In genomic region chr15:84677943-84678342, GRCm38 (mm10) we compare ENCODE assay signal across 28 mouse cellular contexts. TPM values are rescaled to one million over a fixed set of nuclear protein-coding genes. Genes with fewer than 3 reads are reported as not detected.
DNase-seq lines count a peak whose midpoint lies in the region; ATAC-seq lines count a peak whose summit lies in the region.
"Had no signal": no experiment of that assay in that cellular context is flagged by ENCODE, and none has a peak within 500 bp of the region (broad histone marks: within the 10 kb centered on the region; RNA-seq: fewer than 3 reads in every experiment).

No protein-coding gene starts in this region.

- peak overlapping the region; percentile 10; the same call in 1 of the 2 replicates for H3K27ac ChIP-seq in intestine, embryonic 15.5 days
- H3K27ac ChIP-seq: embryonic facial prominence, embryonic 12.5 days; embryonic facial prominence, embryonic 15.5 days; heart, embryonic 10.5 days; heart, embryonic 13.5 days; hindbrain, embryonic 14.5 days; hindbrain, postnatal 0 days had no signal

- WGBS in intestine, embryonic 15.5 days: 47% methylated on average over 11 of the region's 11 CpGs

- H3K4me1 ChIP-seq in intestine, embryonic 15.5 days (replicated peaks): peaks cover 41% of the 10 kb centered on the region

- intact Hi-C loops in left cerebral cortex, postnatal 10 days (cut with DNase I): no loop called here

- no peak overlapping the region for H3K4me3 ChIP-seq in intestine, embryonic 15.5 days (replicated peaks)
- H3K4me3 ChIP-seq: embryonic facial prominence, embryonic 12.5 days; embryonic facial prominence, embryonic 15.5 days; heart, embryonic 10.5 days; heart, embryonic 13.5 days had no signal

- ATAC-seq in intestine, embryonic 15.5 days: no peak
- ATAC-seq: CD4-positive, CD25-positive, alpha-beta regulatory T cell, adult 4 months; forebrain, embryonic 14.5 days; forebrain, postnatal 0 days; hindbrain, postnatal 0 days had no signal

- no peaks in the 10 kb centered on the region for H3K9me3 ChIP-seq in intestine, embryonic 15.5 days
- H3K9me3 ChIP-seq: embryonic facial prominence, embryonic 12.5 days; embryonic facial prominence, embryonic 15.5 days; heart, embryonic 10.5 days; heart, embryonic 13.5 days had no signal

- H3K27me3 ChIP-seq in intestine, embryonic 15.5 days (replicated peaks): no peaks in the 10 kb centered on the region
- H3K27me3 ChIP-seq in splenic B cell, adult 2 months (ENCODE audit: control insufficient read depth, insufficient read depth, low read length, poor library complexity, severe bottlenecking): no peaks in the 10 kb centered on the region
- H3K27me3 ChIP-seq: embryonic facial prominence, embryonic 12.5 days; embryonic facial prominence, embryonic 15.5 days; heart, embryonic 13.5 days had no signal

- no peak overlapping the region for H3K9ac ChIP-seq in intestine, embryonic 15.5 days
- H3K9ac ChIP-seq: embryonic facial prominence, embryonic 12.5 days; embryonic facial prominence, embryonic 15.5 days; forebrain, postnatal 0 days; heart, embryonic 13.5 days; hindbrain, embryonic 14.5 days had no signal

- H3K4me2 ChIP-seq in intestine, embryonic 15.5 days (replicated peaks): no peak overlapping the region; the same call in 1 of the 2 replicates
- H3K4me2 ChIP-seq: embryonic facial prominence, embryonic 12.5 days; embryonic facial prominence, embryonic 15.5 days; heart, embryonic 13.5 days; hindbrain, embryonic 14.5 days had no signal

- no peaks in the 10 kb centered on the region for H3K36me3 ChIP-seq in intestine, embryonic 15.5 days
- no peaks in the 10 kb centered on the region for H3K36me3 ChIP-seq in splenic B cell, adult 2 months (ENCODE audit: control insufficient read depth, insufficient read depth, low read length, poor library complexity, severe bottlenecking)
- H3K36me3 ChIP-seq: embryonic facial prominence, embryonic 12.5 days; embryonic facial prominence, embryonic 15.5 days; heart, embryonic 10.5 days; heart, embryonic 13.5 days had no signal

- peak; percentile 48 to 73 for DNase-seq in left cerebral cortex, adult 18-20 months (ENCODE audit: low spot score in 2 of 2)
- DNase-seq in left cerebral cortex, postnatal 10 days (ENCODE audit: extremely low spot score in 1 of 2, low spot score in 2 of 2): no peak
- DNase-seq in brain, adult 2 months (ENCODE audit: low read depth, low spot score): peak; percentile 64
- DNase-seq in splenic B cell, adult 2 months (ENCODE audit: low read depth, low spot score): peak; percentile 41
- DNase-seq in layer of hippocampus, adult 11-12 months (ENCODE audit: low spot score): no peak
- no peak for DNase-seq in heart, adult 8-10 months (ENCODE audit: low spot score)
- no peak for DNase-seq in embryo, embryonic 10.5 days (ENCODE audit: low spot score)
- DNase-seq: adrenal gland, adult 8-10 months; adrenal gland, postnatal 25 days; cerebellum, adult 18-20 months; cerebellum, adult 9-10 months; cerebellum, postnatal 14 days; forebrain, postnatal 0 days; gastrocnemius, postnatal 25 days; heart, adult 18-20 months; heart, postnatal 14 days; heart, postnatal 4 days had no signal

RNA-seq across cellular contexts. Expression of gene Prr5, which starts 8.5 kb away (rescaled TPM):
- total RNA-seq in left cerebral cortex, adult 18-20 months (2021): 10 to 100 TPM in 1 of 2 experiments, 1 to 10 TPM in 1; 9.2 to 10.8 TPM
- 10 to 100 TPM; 11.4 to 16.3 TPM for total RNA-seq in left cerebral cortex, postnatal 10 days (2021)
- polyA plus RNA-seq in intestine, embryonic 15.5 days (2015; fragmentation: Nextera tagmentation; extraction: Ambion mirVana): 65.4 and 71.3 TPM in 2 replicates
- total RNA-seq in heart, adult 8-10 months (2022): 1 to 10 TPM; 2.5 to 4.3 (median 3.1) TPM
- total RNA-seq: MEL had no signal

RNA-seq across cellular contexts. Expression of gene Arhgap8, which starts 41.9 kb away (rescaled TPM):
- under 1 TPM; 0.28 TPM for total RNA-seq in left cerebral cortex, adult 18-20 months (2021)
- total RNA-seq in left cerebral cortex, postnatal 10 days (2021): under 1 TPM; 0.30 to 0.60 TPM
- polyA plus RNA-seq in intestine, embryonic 15.5 days (2015; fragmentation: Nextera tagmentation; extraction: Ambion mirVana): 12.5 and 14.1 TPM in 2 replicates
- 1 to 10 TPM in 2 of 4 experiments, under 1 TPM in 2; 0.83 to 1.3 (median 1.0) TPM for total RNA-seq in heart, adult 8-10 months (2022)
- total RNA-seq: MEL had no signal
- polyA plus RNA-seq: C2C12; CD4-positive, CD25-positive, alpha-beta regulatory T cell, adult 4 months had no signal

Comparison
In these comparisons a context has a peak if more than half of its experiments do, and no peak if none do; other contexts are left out.
1. DNase-seq: peak in left cerebral cortex, adult 18-20 months (2 of 2), brain, adult 2 months (single experiment) and splenic B cell, adult 2 months (single experiment); none in left cerebral cortex, postnatal 10 days (0 of 2), layer of hippocampus, adult 11-12 months (single experiment), heart, adult 8-10 months (single experiment) and embryo, embryonic 10.5 days (single experiment).